Mouse (Mus musculus) olfactory bulb, adult 2 months (tissue): Measurements from ENCODE around the gene Trip11.

Experiments
- CTCF ChIP-seq: fragments of 200-500 bp; IDR thresholded peaks from 2 replicates; pipeline ENCODE4 v1.5.1; 2012; ENCODE audit warnings: low read depth, mild to moderate bottlenecking, low read length, moderate library complexity; ENCODE audit not compliant: insufficient read depth
- POLR2A ChIP-seq: fragments of 200-500 bp; IDR thresholded peaks from 2 replicates; pipeline ENCODE4 v1.6.1; 2012; ENCODE audit warnings: mild to moderate bottlenecking, low read depth, low read length, moderate library complexity; ENCODE audit not compliant: insufficient read depth

GRCm38 (mm10) chr12:101904906-101905305 is 8.2 kb downstream of the Trip11 start:
- TF ChIP-seq CTCF (no peak), POLR2A (no peak)
